Mouse (Mus musculus): ENCODE measurements around the gene Cops6.

Gene Cops6

DNA sequence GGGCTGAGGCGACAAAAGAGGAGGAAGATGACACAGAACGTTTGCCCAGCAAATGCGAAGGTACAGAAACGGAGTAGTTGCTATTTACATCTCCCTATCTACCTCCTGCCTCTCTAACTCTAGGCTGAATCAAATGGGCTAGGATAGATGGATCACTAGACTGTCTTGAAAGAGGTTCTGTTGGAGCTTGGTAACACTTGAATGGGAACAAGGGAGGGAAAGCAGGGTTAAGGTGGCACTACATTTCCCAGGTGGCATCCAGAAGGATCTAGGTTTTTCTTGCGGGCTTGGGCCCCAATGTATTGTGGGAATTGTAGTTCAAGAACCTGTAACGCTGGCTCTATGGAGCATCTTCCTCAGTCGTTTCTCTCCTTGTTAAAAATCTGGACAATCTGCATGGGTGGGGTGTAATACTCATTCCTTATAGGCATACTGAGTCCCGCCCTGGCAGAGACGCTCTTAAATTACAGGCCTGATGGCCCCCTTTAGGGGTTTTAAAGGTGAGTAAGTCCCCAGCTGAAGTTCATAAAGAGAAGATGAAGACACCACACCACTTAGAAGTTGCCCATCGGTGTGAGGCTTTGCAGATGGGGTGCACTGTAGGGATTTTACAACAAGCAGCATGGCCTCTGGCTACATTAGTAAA is 26.9 kb downstream of the Cops6 start:
- DNase-seq: peak; percentile 67 to 77

DNA sequence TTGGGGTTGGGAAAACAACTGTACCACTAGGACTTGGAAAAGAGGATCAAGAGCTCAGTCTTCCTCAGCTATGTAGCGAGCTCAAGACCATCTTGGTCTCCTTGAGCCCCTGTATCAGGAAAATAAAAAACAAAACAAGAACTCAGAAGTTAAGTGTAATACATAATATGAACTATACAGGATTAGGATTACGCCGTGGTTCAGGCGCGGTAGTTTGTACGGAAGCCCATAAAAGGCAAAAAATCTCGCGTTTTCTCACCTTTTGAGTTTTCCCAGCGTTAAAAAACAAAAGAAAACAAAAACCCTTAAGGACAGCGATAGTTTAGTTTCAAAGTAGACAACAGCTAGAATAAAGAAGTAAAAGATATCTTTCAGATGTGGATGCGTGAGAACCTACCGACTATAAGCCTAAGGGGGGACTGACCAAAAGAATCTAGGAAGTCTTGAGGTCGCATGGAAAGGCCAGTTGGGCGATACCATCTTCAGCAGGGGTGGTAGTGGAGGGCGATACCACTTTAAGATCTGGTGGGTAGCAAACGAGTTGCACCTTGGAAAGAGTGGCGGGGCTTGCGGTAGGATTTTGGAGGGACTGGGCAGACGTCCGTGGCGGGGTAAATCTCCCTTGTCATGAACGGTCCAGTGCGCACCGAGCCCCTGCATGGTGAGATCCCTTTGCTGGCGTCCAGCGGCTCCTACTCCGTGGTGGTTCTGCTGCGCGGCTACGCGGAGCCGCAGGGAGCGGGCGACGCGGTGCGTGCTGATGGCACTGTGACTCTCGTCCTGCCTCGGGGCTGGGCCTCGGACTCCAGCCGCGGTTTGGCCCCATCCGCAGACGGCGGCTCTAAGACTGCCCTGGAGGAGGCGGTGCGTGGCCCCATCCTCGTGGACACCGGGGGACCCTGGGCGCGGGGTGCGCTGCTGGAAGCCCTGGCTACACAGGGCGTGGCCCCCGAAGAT is 33.2 kb downstream of the Cops6 start, which contains the start of gene Mblac1:
Mblac1 (plus strand) TSS at position 544 of the 957 bp plus-strand sequence.
- peak; percentile 85 to 91 for DNase-seq

DNA sequence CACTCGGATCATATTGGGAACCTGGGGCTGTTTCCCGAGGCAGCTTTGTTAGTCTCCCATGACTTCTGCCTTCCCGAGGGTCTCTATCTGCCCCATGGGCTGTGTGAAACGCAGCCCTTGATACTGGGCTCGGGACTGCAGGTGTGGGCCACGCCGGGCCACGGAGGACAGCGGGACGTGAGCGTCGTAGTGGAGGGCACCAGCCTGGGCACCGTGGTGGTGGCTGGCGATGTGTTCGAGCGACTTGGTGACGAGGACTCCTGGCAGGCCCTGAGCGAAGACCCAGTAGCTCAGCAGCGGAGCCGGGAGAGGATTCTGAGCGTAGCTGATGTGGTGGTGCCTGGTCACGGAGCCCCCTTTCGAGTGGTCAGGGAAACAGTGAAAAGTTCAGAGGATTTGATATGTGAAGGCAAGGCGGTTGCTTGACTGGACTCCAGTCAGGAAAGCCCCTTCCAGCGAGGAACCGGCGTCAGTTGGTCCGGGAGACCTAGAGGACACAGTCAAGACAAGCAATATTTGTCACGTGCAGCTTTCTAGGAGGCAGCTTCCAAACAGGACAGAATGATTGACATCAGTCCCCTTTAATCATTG is 34.0 kb downstream of the Cops6 start:
- DNase-seq: peak in 1 of 2 experiments; percentile 47

DNA sequence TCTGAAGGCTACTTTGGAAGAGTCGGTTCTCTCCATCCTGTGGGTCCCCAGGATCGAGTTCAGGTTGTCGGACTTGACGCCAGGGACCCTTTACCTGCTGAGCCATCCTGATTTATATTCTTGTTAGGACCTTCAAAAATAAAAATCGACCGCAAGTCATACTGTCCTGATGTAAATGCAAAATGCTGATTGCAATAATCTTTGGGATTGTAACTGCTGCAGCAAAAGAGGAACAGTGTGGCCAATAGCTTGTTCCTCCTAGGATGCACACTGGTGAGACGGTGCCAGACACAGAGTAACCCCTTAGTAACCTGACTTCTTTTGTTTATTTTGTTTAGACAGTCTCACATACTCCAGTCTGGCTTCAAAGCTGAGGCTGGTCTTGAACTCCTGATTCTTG is 34.6 kb downstream of the Cops6 start:
- DNase-seq: no peak

DNA sequence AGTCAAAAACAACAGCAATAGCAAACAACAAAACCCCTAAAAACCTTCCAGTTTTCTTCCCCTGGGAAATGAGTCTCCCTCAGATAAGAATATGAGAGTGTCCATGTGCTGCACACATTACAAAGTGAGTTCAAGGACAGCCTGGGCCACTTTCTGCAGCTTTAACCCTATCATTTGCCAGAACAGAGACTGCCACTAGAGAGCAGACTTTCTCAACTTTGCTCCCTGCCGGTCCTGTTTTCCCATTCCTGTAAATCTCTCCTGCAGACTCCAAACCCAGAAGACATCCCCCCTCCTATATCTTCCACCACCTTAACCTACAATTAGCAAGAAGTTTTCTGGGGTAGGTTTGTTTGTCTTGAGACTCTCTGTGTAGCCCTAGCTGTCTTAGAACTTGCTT is 38.7 kb downstream of the Cops6 start:
- no peak for DNase-seq

DNA sequence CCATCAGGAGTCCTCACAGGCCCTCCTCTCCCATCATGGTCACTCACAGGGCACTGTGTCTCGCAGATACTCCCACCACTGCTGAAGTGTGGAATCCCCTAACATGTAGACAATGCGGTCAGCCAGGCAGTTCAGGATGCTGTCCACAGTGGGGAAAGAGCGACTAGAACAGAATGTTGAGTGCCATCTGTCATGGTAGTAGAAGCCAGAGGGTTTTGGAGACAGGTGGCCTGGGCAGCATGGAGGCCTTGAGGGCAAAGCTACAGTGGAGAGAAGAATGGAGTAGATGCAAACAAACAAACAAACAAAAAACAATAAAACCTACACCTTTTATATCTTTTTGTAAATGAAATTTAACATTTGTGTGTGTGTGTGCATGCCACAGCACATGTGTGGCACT is 41.2 kb downstream of the Cops6 start:
- no peak for DNase-seq

DNA sequence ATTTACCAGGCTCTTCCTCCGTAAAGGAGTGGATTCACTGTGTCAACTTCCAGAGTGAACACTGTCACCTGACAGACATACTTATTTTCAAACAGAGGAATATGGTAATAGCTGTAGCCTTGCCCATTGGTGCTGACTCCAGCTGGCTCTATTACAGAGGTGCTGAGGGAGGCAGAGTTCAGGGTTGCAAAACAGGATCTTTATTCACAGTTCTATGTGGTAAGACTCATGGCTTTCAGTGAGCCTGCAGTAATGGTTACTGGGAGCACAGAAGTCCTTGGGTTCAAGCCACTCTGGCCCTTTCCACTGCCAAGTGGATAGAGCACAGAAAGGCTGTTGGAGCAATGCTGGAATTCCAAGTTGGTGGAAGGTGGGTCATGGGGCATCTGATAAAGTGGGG is 46.4 kb downstream of the Cops6 start:
- DNase-seq: no peak

DNA sequence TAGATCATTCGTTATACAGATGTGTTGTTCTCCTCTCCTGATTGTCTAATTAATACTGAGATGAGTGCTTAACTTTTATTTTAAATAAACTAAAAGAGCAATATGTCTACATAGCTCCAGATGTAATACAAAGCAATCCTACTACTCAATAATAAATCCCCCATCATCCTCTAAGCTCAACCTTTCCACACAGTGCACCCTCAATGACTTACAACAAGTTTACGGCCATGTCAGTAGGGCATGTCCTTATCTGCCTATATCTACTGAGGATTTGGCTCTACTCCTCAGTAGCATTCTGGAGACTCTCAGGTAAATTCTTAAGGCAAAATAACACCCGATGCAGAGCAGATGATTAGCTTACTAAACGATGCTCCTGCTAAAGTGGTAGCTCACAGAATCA is 47.0 kb downstream of the Cops6 start:
- DNase-seq: no peak
